Mouse (Mus musculus) lung, adult 2 months (tissue): ENCODE data around the gene Rplp0.

Experiments
- CTCF ChIP-seq: fragments of 200-500 bp; IDR thresholded peaks from 2 replicates; pipeline ENCODE4 v1.5.1; 2011; ENCODE audit warnings: mild to moderate bottlenecking, low read length, control low read depth; ENCODE audit not compliant: insufficient read depth
- POLR2A ChIP-seq: fragments of 200-500 bp; IDR thresholded peaks from 2 replicates; pipeline ENCODE4 v1.6.1; 2011; ENCODE audit warnings: low read depth, mild to moderate bottlenecking, control low read depth, low read length, borderline replicate concordance; ENCODE audit errors: extremely low read depth

- no peak for TF ChIP-seq CTCF
- no peak for TF ChIP-seq POLR2A
Measured at GRCm38 (mm10) chr5:115528128-115528527, 31.1 kb upstream of the Rplp0 start.
